Mouse (Mus musculus): ENCODE measurements around the gene Gm21773.
"Not testable (repeated sequence)": the region's sequence is repeated elsewhere in the genome, so short reads cannot be mapped to it uniquely, and the experiment has no call there.

- TF ChIP-seq POLR2A, CTCF (IDR thresholded peaks at IDR 0.05; ENCODE audit: insufficient read depth, low read depth, low read length): not testable (repeated sequence)
Measured at GRCm38 (mm10) chrY:25309260-25309659, at the start of gene Gm21773.

Measured in olfactory bulb, adult 2 months (tissue).